Mouse (Mus musculus) brown adipose tissue, adult 24 weeks (tissue): Measurements from ENCODE around the gene Spsb1. TPM values are rescaled to one million over a fixed set of nuclear protein-coding genes. Genes with fewer than 3 reads are reported as not detected.

Experiments used
- H3K27ac ChIP-seq: fragments of 200-500 bp; replicated peaks from 2 replicates; pipeline ENCODE4 v1.5.1; 2012; ENCODE audit warnings: low read depth, mild to moderate bottlenecking, low read length
- H3K4me1 ChIP-seq: fragments of 200-500 bp; 2 replicates; pipeline ENCODE4 v1.6.1; 2012; ENCODE audit warnings: low read length, mixed read lengths; ENCODE audit not compliant: control insufficient read depth, insufficient read depth, insufficient read length
- H3K4me3 ChIP-seq: fragments of 200-500 bp; 2 replicates; pipeline ENCODE4 v1.5.1; 2012; ENCODE audit warnings: low read depth, mild to moderate bottlenecking, low read length, moderate library complexity; ENCODE audit not compliant: insufficient read depth
- polyA plus RNA-seq: library from polyadenylated mRNA; stranded (reverse); fragments of >200 nt; gene quantifications from 2 replicates; pipeline ENCODE4 v1.2.4, GENCODE M21; 2012; ENCODE audit not compliant: missing spikeins, insufficient read depth, insufficient read length

The Spsb1 gene
- polyA plus RNA-seq, 1 experiment: 32.5 TPM

GRCm38 (mm10) chr4:149949691-149950090 lies 5.2 kb downstream of the Spsb1 start:
- peaks cover 47% of the 10 kb centered on the region for H3K4me1 ChIP-seq
- peak overlapping the region; percentile 26 for H3K27ac ChIP-seq
- no peak overlapping the region for H3K4me3 ChIP-seq

GRCm38 (mm10) chr4:149948119-149948518 lies 6.7 kb downstream of the Spsb1 start:
- Histone ChIP-seq H3K4me1 (peaks cover 54% of the 10 kb centered on the region), H3K4me3 (no peak overlapping the region), H3K27ac (no peak overlapping the region)

GRCm38 (mm10) chr4:149947396-149947795 lies 7.4 kb downstream of the Spsb1 start:
- Histone ChIP-seq H3K4me1 (peaks cover 58% of the 10 kb centered on the region), H3K4me3 (no peak overlapping the region), H3K27ac (no peak overlapping the region)

- peaks cover 52% of the 10 kb centered on the region for H3K4me1 ChIP-seq
- no peak overlapping the region for H3K4me3 ChIP-seq
- no peak overlapping the region for H3K27ac ChIP-seq
Observed at GRCm38 (mm10) chr4:149945194-149945593, 9.6 kb downstream of the Spsb1 start.

- H3K27ac ChIP-seq: no peak overlapping the region
- no peak overlapping the region for H3K4me3 ChIP-seq
- peaks cover 46% of the 10 kb centered on the region for H3K4me1 ChIP-seq
Observed at GRCm38 (mm10) chr4:149944214-149944613, 10.6 kb downstream of the Spsb1 start.

- Histone ChIP-seq H3K4me1 (peaks cover 44% of the 10 kb centered on the region), H3K4me3 (no peak overlapping the region), H3K27ac (no peak overlapping the region)
Observed at GRCm38 (mm10) chr4:149942831-149943741, 11.8 kb downstream of the Spsb1 start.

GRCm38 (mm10) chr4:149941067-149941755 lies 13.6 kb downstream of the Spsb1 start:
- peaks cover 33% of the 10 kb centered on the region for H3K4me1 ChIP-seq
- no peak overlapping the region for H3K4me3 ChIP-seq
- no peak overlapping the region for H3K27ac ChIP-seq

GRCm38 (mm10) chr4:149938701-149939100 lies 16.1 kb downstream of the Spsb1 start:
- Histone ChIP-seq H3K4me3 (no peak overlapping the region), H3K27ac (no peak overlapping the region), H3K4me1 (peaks cover 28% of the 10 kb centered on the region)

GRCm38 (mm10) chr4:149936921-149937320 lies 17.9 kb downstream of the Spsb1 start:
- no peak overlapping the region for H3K4me3 ChIP-seq
- H3K4me1 ChIP-seq: peaks cover 16% of the 10 kb centered on the region
- no peak overlapping the region for H3K27ac ChIP-seq

GRCm38 (mm10) chr4:149935470-149935869 lies 19.4 kb downstream of the Spsb1 start:
- Histone ChIP-seq H3K4me3 (no peak overlapping the region), H3K4me1 (peaks cover 11% of the 10 kb centered on the region), H3K27ac (no peak overlapping the region)

- peaks cover 8% of the 10 kb centered on the region for H3K4me1 ChIP-seq
- no peak overlapping the region for H3K27ac ChIP-seq
- H3K4me3 ChIP-seq: no peak overlapping the region
Observed at GRCm38 (mm10) chr4:149933519-149934245, 21.2 kb downstream of the Spsb1 start.

- Histone ChIP-seq H3K4me3 (no peak overlapping the region), H3K27ac (no peak overlapping the region), H3K4me1 (peaks cover 8% of the 10 kb centered on the region)
Observed at GRCm38 (mm10) chr4:149933025-149933424, 21.8 kb downstream of the Spsb1 start.

- H3K4me1 ChIP-seq: peaks cover 8% of the 10 kb centered on the region
- H3K4me3 ChIP-seq: no peak overlapping the region
- no peak overlapping the region for H3K27ac ChIP-seq
Observed at GRCm38 (mm10) chr4:149932108-149932815, 22.6 kb downstream of the Spsb1 start.

- Histone ChIP-seq H3K4me1 (peaks cover 8% of the 10 kb centered on the region), H3K27ac (no peak overlapping the region), H3K4me3 (no peak overlapping the region)
Observed at GRCm38 (mm10) chr4:149930755-149931154, 24.1 kb downstream of the Spsb1 start.

- Histone ChIP-seq H3K4me1 (peaks cover 36% of the 10 kb centered on the region), H3K4me3 (no peak overlapping the region), H3K27ac (no peak overlapping the region)
Observed at GRCm38 (mm10) chr4:149923014-149923413, 31.8 kb downstream of the Spsb1 start.
